Mouse (Mus musculus): ENCODE data around the gene Ccdc34. TPM values are rescaled to one million over a fixed set of nuclear protein-coding genes. Genes with fewer than 3 reads are reported as not detected.

Ccdc34 gene
- polyA plus RNA-seq, 1 experiment, result 22.2 TPM

- Histone ChIP-seq H3K4me1 (ENCODE audit: control insufficient read depth, insufficient read depth, low read length) (no peaks in the 10 kb centered on the region), H3K27ac (ENCODE audit: insufficient read depth, low read depth, low read length) (no peak overlapping the region), H3K4me3 (ENCODE audit: insufficient read depth, low read length) (no peak overlapping the region)
- no peak for TF ChIP-seq POLR2A (IDR thresholded peaks at IDR 0.05; ENCODE audit: borderline replicate concordance, low read depth, low read length)
- TF ChIP-seq CTCF (IDR thresholded peaks at IDR 0.05; ENCODE audit: low read depth, low read length), result no peak
Observed at GRCm38 (mm10) chr2:110196551-110196950, 178.9 kb downstream of the Ccdc34 start.

GRCm38 (mm10) chr2:110199648-110200047 lies 182.0 kb downstream of the Ccdc34 start:
- Histone ChIP-seq H3K27ac (ENCODE audit: insufficient read depth, low read depth, low read length) (no peak overlapping the region), H3K4me1 (ENCODE audit: control insufficient read depth, insufficient read depth, low read length) (no peaks in the 10 kb centered on the region), H3K4me3 (ENCODE audit: insufficient read depth, low read length) (no peak overlapping the region)
- no peak for TF ChIP-seq POLR2A (IDR thresholded peaks at IDR 0.05; ENCODE audit: borderline replicate concordance, low read depth, low read length)

GRCm38 (mm10) chr2:110201770-110202169 lies 184.2 kb downstream of the Ccdc34 start:
- no peak for TF ChIP-seq CTCF (IDR thresholded peaks at IDR 0.05; ENCODE audit: low read depth, low read length)
- TF ChIP-seq POLR2A (IDR thresholded peaks at IDR 0.05; ENCODE audit: borderline replicate concordance, low read depth, low read length), result no peak
- H3K4me1 ChIP-seq (ENCODE audit: control insufficient read depth, insufficient read depth, low read length), result no peaks in the 10 kb centered on the region
- H3K27ac ChIP-seq (ENCODE audit: insufficient read depth, low read depth, low read length), result no peak overlapping the region
- no peak overlapping the region for H3K4me3 ChIP-seq (ENCODE audit: insufficient read depth, low read length)

GRCm38 (mm10) chr2:110202716-110203497 lies 185.3 kb downstream of the Ccdc34 start:
- TF ChIP-seq CTCF (IDR thresholded peaks at IDR 0.05; ENCODE audit: low read depth, low read length), result no peak
- no peak for TF ChIP-seq POLR2A (IDR thresholded peaks at IDR 0.05; ENCODE audit: borderline replicate concordance, low read depth, low read length)
- H3K4me1 ChIP-seq (ENCODE audit: control insufficient read depth, insufficient read depth, low read length), result no peaks in the 10 kb centered on the region
- no peak overlapping the region for H3K27ac ChIP-seq (ENCODE audit: insufficient read depth, low read depth, low read length)
- no peak overlapping the region for H3K4me3 ChIP-seq (ENCODE audit: insufficient read depth, low read length)

GRCm38 (mm10) chr2:110204169-110204568 lies 186.6 kb downstream of the Ccdc34 start:
- no peaks in the 10 kb centered on the region for H3K4me1 ChIP-seq (ENCODE audit: control insufficient read depth, insufficient read depth, low read length)
- no peak overlapping the region for H3K4me3 ChIP-seq (ENCODE audit: insufficient read depth, low read length)
- no peak overlapping the region for H3K27ac ChIP-seq (ENCODE audit: insufficient read depth, low read depth, low read length)
- TF ChIP-seq CTCF (IDR thresholded peaks at IDR 0.05; ENCODE audit: low read depth, low read length) (no peak), POLR2A (IDR thresholded peaks at IDR 0.05; ENCODE audit: borderline replicate concordance, low read depth, low read length) (no peak)

- Histone ChIP-seq H3K4me3 (ENCODE audit: insufficient read depth, low read length) (no peak overlapping the region), H3K27ac (ENCODE audit: insufficient read depth, low read depth, low read length) (no peak overlapping the region), H3K4me1 (ENCODE audit: control insufficient read depth, insufficient read depth, low read length) (no peaks in the 10 kb centered on the region)
- TF ChIP-seq POLR2A (IDR thresholded peaks at IDR 0.05; ENCODE audit: borderline replicate concordance, low read depth, low read length) (no peak), CTCF (IDR thresholded peaks at IDR 0.05; ENCODE audit: low read depth, low read length) (peak; percentile 89)
Observed at GRCm38 (mm10) chr2:110204705-110205318, 187.2 kb downstream of the Ccdc34 start.

GRCm38 (mm10) chr2:110210508-110211496 lies 193.2 kb downstream of the Ccdc34 start:
- Histone ChIP-seq H3K4me1 (ENCODE audit: control insufficient read depth, insufficient read depth, low read length) (no peaks in the 10 kb centered on the region), H3K4me3 (ENCODE audit: insufficient read depth, low read length) (no peak overlapping the region), H3K27ac (ENCODE audit: insufficient read depth, low read depth, low read length) (no peak overlapping the region)
- TF ChIP-seq CTCF (IDR thresholded peaks at IDR 0.05; ENCODE audit: low read depth, low read length), result no peak
- no peak for TF ChIP-seq POLR2A (IDR thresholded peaks at IDR 0.05; ENCODE audit: borderline replicate concordance, low read depth, low read length)

- H3K4me3 ChIP-seq (ENCODE audit: insufficient read depth, low read length), result no peak overlapping the region
- H3K4me1 ChIP-seq (ENCODE audit: control insufficient read depth, insufficient read depth, low read length), result no peaks in the 10 kb centered on the region
- TF ChIP-seq CTCF (IDR thresholded peaks at IDR 0.05; ENCODE audit: low read depth, low read length), result no peak
- no peak for TF ChIP-seq POLR2A (IDR thresholded peaks at IDR 0.05; ENCODE audit: borderline replicate concordance, low read depth, low read length)
Observed at GRCm38 (mm10) chr2:110214278-110214677, 196.7 kb downstream of the Ccdc34 start.

GRCm38 (mm10) chr2:110214991-110215684 lies 197.5 kb downstream of the Ccdc34 start:
- TF ChIP-seq CTCF (IDR thresholded peaks at IDR 0.05; ENCODE audit: low read depth, low read length), result no peak
- no peak for TF ChIP-seq POLR2A (IDR thresholded peaks at IDR 0.05; ENCODE audit: borderline replicate concordance, low read depth, low read length)
- no peaks in the 10 kb centered on the region for H3K4me1 ChIP-seq (ENCODE audit: control insufficient read depth, insufficient read depth, low read length)
- no peak overlapping the region for H3K27ac ChIP-seq (ENCODE audit: insufficient read depth, low read depth, low read length)
- no peak overlapping the region for H3K4me3 ChIP-seq (ENCODE audit: insufficient read depth, low read length)

More at GRCm38 (mm10) chr2:110214278-110214677, 196.7 kb downstream of the Ccdc34 start:
- no peak overlapping the region for H3K27ac ChIP-seq (ENCODE audit: insufficient read depth, low read depth, low read length)

Data from bone marrow macrophage, adult 2 months (primary cell).